Mouse (Mus musculus) kidney, adult 18-20 months (tissue): ENCODE data around the gene Krtap31-1.
"Not testable (repeated sequence)": the region's sequence is repeated elsewhere in the genome, so short reads cannot be mapped to it uniquely, and the experiment has no call there.

Source experiments
- DNase-seq: peaks from one replicate; pipeline ENCODE4 v3.0.0; 2021

Krtap31-1 gene

GRCm38 (mm10) chr11:99907620-99908019 lies at the start of gene Krtap31-1:
TSS of gene Krtap31-1 (plus strand) at chr11:99907920.
- no peak for DNase-seq

DNA sequence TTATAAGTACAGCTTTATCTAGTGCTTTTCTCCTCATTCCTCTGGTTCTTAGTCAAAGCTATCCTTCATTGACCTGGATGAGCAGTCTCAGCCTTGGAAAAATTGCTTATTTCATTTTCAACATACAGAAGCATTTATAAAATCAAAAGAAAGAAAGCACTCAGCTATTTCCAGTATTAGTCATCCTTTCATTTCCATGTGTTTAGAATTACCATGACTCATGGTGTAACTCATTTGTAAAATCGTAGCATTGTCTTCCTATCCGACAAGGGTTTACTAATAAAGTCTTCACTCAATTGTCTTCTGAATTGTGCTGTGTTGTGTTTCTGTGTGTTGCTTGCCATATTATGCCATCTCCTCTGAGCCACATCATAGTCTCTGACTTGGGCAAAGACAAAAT lies 49.0 kb upstream of the Krtap31-1 start:
- DNase-seq: no peak

DNA sequence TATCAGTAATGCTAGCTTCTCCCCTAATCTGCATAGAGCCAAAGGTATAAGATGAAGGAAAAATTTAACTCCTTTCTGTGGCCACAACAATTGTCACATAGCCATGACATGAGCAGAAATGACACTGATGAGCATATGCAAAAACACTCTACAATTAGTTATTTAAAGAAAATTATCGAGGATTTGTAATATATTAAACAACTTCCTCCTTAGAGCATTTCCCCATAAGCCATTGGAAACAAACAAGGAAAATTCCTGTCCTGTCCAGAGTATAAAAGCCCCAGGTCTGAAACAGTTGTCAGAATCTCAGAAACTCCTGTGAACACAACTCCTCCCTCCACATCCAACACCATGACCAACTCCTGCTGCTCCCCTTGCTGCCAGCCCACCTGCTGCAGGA lies 43.5 kb upstream of the Krtap31-1 start, which contains the start of gene Gm11559:
Gene Gm11559, plus strand, starts transcription at position 301 of the 400 bp plus-strand sequence.
- not testable (repeated sequence) for DNase-seq

DNA sequence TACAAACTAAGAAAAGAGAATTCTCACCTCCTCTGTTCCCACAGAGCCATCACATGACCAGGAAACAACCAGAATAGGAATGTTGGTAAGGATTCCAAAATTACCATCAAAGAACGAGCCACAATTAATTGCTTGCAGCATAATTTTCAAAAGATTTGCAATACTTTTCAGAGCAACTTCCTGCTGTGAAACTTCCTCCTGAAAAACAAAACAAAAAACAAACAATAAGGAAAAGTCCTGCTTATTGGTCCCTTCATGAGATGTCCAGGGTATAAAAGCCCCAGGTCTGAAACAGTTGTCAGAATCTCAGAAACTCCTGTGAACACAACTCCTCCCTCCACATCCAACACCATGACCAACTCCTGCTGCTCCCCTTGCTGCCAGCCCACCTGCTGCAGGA lies 34.6 kb upstream of the Krtap31-1 start, which contains the start of gene Krtap9-1:
Gene Krtap9-1, plus strand, starts transcription at position 301 of the 400 bp plus-strand sequence.
- not testable (repeated sequence) for DNase-seq

- not testable (repeated sequence) for DNase-seq
Measured at GRCm38 (mm10) chr11:99878887-99879286, 28.8 kb upstream of the Krtap31-1 start, which contains the start of gene Gm11567. TSS of gene Gm11567 (plus strand) at chr11:99879187.

DNA sequence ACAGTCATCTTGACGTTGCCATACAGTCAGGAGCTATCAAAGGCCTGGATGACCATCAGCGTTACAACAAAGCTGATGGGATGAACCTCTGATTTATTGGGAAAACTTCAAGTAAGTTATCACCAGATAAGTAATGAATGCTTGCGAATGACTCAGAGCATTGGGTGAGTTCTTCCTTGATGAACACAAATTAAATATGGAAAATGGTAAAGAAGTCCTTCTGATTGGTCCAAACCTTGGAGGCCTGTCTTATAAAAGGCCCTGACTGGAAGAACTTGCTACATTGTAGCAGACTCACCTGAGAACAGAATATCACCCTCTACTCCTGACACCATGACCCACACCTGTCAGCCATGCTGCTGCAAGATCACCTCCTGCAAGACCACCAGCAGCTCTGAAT lies 6.7 kb downstream of the Krtap31-1 start, which contains the start of gene Gm11565:
Gene Gm11565, plus strand, starts transcription at position 301 of the 400 bp plus-strand sequence.
- DNase-seq: no peak

- no peak for DNase-seq
Measured at GRCm38 (mm10) chr11:99935991-99936390, 28.3 kb downstream of the Krtap31-1 start, which contains the start of gene Krtap31-2. TSS of gene Krtap31-2 (plus strand) at chr11:99936291.

GRCm38 (mm10) chr11:99937751-99938264 lies 30.1 kb downstream of the Krtap31-1 start:
- no peak for DNase-seq

GRCm38 (mm10) chr11:99948175-99948574 lies 40.5 kb downstream of the Krtap31-1 start, which contains the start of gene Krtap9-5:
TSS of gene Krtap9-5 (plus strand) at chr11:99948475.
- DNase-seq: no peak
